Mouse (Mus musculus) testis, postnatal 14 days (tissue): ENCODE measurements at regions not wholly inside any gene's neighbourhood (a gene's known extent, or its start where the extent isn't known, plus 50 kb on each side); places are given as distances from the start of the nearest gene placed in this dataset.

Experiments used
- DNase-seq: peaks from one replicate; pipeline ENCODE4 v3.0.0; 2021; ENCODE audit warnings: low spot score

DNA sequence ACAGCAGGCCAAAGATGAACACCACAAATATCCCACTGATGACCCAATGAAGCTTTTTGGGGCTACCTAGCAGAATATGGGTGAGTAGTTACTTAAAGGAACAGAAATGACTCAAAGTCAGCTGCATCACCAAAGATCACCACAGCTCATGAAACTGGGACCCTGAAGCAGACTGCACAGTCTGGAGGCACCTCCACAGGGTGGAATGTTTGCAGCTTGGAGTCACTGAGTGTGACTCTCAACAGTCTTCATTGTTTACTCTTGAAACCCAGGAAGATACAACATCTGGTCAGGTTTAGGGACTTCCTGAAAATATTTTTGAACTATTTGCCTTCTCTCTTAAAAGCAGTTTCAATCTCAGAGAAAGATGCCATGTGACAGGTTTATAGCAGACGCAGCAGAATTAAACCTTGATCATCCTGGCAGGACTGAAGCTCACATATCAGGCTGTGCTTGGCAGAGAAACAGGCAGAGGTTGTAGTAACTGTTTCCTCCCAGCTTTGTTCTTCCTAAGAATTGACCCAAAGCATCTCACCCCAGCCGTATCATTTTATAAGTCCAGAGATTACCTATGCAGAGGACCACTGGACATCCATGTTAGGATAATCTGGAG, 944.1 kb upstream of the Adgrl4 start:
- DNase-seq, result no peak

DNA sequence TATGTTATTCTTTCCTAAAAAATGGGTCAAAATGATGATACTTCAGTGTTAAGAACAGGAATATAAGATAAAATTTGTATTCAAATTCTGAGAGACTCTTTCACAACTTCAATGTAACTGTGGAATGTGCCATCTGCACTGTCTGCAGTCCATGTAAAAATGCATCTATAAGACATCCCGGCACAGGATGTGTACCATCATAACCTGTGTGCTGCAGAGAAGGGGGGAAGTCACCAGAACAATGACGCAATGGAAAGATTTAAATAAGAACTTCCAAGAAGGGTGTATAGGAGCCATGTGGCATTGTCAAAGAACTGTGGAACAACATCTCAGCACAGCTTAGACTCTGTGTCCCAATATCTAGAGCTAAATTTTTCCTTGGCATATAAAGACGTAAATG, 906.7 kb upstream of the Adgrl4 start:
- DNase-seq, result no peak

DNA sequence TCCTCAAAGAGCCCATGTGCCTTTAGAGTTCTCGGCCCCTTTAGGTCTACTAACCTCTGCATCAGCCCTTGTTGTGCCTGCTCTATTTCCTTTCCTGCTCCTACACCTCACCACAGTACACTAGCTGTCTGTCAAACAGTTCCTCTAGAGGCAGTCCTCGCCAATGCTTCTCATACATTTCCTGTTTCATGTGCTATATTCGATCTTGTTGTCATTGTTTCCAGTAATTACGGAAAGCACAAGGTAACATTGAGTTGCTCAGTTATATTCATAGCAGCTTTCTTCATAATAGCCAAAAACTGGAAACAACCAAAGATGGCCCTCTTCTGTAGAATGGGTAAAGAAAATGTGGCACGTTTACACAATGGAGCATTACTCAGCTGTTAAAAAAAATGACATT, 894.6 kb upstream of the Adgrl4 start:
- DNase-seq, result no peak

DNA sequence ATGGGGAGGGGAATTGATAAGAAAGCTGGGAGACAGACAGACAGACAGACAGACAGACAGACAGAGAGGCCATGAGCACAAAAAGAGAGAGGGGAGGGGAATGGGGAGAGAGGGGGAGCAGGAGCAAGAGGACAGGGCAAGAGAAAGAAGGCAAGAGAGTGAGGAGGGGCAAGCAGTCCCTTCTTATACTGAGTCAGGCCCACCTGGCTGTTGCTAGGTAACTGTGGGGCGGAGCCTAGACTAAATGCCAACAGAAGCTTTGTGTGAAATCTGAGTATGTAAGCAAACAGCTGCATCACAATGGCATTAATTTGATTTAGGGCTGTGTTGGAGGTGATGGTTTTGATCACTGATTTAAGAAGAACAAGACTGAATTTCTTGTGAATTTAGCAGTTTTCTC, 849.2 kb upstream of the Adgrl4 start:
- DNase-seq, result no peak

DNA sequence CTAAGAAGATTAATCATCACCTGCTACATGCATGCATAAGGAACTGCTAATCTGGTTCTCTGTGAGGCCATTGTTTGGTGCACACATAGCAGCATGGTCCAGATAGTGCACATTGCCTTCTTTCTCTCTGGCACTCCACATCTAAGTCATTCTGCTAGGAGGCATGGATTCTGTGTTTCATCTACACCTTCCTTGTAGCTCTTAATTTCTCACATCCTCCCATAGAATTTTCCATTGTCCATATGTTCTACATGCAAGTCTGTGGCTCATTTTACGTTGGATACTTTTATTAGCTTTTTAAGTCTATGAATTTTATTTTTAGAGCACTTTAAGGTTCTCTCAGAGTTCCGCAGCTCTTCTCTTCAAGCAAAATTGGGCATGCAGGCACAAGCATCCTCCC, 846.7 kb upstream of the Adgrl4 start:
- no peak for DNase-seq

DNA sequence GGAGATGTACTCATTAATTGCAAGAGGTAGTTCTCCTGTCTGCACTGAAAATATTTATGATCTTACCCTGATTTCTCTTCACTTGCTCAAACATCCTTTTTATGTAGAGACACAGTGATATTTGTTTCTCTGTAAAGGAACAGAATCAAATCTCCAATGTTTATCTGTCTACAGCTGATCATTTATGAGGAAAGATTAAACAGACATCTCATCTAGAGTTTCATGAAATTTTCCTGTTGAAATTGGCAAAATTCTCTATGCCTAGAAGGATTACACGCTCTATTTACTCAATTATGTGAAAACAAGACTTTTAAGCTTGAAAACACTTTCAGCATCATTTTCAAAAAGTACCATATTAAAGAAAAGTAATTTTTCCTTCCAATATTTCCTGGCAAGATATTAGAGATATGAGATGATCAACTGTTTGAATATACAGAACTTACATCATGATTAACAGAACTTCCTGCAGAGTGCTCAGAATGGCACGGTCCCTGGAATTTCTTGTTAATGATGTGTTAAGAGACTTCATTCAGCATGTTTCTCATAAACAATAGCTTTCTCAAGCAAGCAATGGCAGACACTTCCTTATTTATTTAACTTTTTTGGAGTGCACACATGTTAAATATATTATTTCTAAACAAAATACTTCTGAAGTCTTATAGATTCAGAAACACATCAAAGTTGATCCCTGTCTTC, 834.1 kb upstream of the Adgrl4 start:
- no peak for DNase-seq

DNA sequence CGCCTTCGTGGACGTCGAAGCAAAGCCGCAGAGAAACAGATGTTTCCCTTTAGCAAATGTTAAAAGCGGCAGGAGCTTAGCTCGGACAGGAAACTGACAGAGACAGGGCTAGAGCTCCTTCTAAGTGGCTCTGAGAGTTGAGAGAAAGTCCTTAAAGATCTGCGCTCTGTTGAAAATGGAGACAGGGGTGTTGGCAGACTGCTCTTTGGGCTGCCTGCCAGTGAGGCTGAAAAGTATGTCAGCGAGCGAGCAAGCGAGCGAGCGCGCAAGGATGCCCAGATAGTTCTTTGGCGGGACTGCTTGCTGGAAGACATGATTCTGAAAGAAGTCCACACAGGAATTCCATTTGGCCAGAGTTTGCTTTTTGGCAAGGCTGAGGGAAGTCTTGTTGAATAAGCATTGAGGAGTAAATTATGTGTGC, 827.0 kb upstream of the Adgrl4 start:
- DNase-seq, result peak; percentile 27

DNA sequence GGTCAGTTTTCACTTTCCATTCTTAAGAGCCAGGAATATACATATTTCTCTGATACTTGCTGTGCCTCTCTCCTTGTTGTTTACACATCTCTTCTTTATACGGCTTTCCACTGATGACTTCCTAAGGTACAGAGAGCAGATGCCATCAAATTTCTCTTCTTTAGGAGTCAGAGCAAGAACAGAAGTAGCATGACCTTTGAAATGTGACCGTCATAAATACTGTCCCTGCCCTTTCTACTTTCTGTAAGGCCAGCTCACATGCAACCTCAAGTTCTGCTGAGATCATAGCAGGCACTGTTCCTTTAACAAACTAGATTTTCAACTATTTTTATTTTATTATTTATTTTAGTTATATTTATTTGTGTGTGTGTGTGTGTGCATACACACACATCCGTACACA, 800.1 kb upstream of the Adgrl4 start:
- no peak for DNase-seq

DNA sequence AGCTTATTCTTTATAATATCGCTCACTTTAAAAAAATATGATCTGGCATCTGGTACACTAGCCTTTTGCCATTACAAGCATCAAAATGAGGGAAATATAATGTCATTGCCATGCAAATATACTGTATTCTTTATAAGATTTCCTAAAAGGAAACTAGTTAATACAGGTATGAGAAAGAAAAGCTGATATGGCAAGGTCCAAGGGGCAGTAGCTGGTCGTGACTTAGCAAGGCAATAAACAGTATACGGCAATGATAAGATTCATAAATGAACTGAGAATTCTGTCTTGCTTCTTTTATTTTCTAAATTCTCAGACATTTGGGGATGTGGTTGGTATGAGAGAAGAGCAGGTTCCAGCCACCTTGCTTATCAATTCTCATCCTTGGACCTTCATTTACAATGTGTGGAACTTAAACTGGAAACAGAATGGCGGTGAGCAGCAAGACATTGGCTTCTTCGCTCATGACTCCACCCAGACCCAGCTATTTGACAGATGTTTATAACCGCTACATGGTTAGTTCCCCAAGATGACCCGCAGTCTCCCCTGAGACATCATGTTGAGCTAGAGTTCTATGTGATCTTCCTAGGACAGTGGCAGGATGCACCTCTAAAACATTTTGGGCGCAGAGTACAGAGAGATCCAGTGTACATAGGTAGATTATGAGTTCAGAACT, 797.5 kb upstream of the Adgrl4 start:
- DNase-seq, result no peak

DNA sequence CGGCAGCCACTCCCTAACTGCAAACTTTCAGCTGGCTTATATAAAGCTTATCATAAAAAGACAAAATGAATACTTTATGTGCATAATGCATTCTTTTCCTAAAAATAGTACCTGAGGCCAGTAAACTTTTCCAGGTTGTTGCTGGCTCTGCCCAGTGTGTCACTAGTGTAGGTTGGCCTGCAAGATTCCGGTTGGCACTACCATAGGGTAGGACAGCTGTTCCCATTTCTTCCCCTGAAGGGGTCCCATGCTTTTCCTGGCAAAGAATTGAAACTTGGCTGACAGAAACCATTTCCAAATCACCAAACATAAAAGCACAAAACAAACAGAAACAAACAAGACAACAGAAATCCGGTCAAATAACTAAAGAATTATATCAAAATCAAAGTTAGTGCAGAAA, 789.6 kb upstream of the Adgrl4 start:
- no peak for DNase-seq

DNA sequence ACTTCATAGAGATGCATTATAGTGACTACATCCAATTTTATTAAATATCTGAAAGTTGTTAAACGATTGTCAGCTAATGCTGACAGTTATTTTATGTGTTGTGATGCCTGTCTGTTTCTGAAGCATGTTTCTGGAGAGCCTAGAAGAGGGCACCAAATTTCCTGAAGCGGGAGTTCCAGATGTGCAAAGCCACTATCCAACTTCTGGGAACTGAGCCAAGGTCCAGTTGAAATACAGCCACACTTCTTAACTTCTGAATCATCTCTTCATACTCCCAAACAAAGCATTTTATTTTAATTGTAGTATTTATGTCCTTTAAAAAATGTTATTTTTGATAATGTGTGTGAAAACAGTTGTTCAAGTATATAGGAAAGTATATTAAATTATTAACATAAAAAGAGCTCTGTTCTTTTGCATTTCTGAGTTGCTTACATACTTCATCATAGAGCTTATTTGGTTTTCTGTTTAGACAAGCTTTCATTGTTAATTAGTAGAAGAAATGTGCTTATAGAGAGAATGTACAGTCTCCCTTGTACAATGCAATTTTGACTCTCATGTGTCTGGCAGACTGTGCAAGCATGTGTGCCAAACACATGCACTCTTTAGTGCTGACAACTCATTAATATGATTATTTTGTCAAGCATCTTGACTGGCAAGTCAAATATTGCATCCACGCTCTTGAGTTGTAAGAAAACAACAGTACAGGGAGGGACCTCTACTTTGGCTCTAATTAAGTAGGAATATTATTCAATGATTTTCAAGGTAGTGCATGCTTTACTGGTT, 787.7 kb upstream of the Adgrl4 start:
- no peak for DNase-seq

DNA sequence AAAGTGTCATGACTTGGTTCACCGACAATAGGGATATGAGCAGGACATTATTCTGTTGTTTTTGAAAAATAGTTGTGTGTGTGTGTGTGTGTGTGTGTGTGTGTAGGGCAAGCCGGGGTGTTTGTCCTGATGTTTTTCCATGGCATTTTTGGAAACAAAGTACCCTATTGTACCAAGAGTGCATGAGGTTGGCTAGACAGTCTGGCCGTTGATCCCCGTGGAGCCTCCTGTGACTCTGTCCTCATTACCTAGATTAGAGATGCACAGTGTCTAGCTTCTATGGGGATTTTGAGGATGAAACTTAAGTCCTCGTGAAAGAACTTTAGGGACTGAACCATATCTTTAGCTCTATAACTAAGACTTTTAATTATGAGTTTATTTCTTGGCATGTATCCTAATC, 741.9 kb upstream of the Adgrl4 start:
- DNase-seq, result no peak

DNA sequence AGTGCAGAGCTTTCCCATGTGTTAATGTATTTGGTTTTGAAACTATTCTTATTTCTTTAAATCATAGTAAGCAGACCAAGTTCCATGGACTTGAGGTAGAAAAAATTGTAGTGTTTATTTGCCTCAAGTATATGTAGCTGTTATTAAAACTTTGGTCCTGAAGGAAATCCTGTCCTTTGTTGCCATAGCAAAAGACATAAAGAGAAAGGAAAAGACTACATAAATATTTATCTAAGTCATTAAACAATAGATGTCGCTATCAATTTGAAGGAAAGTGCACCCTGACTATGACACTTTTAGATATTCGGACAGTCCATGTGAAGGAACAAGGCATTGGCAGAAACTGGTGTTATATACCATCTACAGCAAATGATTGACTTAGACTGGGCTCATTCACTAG, 737.7 kb upstream of the Adgrl4 start:
- no peak for DNase-seq
